Mouse (Mus musculus) lung, postnatal 0 days (tissue): ENCODE measurements around the gene Dnaja4.

Source experiments
- CTCF ChIP-seq: IDR thresholded peaks from 2 replicates; pipeline ENCODE4 v1.5.1; 2016; ENCODE audit warnings: antibody characterized with exemption, mild to moderate bottlenecking
- EP300 ChIP-seq: IDR thresholded peaks from 2 replicates; pipeline ENCODE4 v1.6.1; 2016; ENCODE audit warnings: antibody characterized with exemption, mild to moderate bottlenecking, control low read depth

- no peak for TF ChIP-seq EP300
- TF ChIP-seq CTCF = no peak
Observed at GRCm38 (mm10) chr9:54752944-54753295, 54.2 kb downstream of the Dnaja4 start.
